Mouse (Mus musculus) forebrain, embryonic 15.5 days (tissue): ENCODE measurements around the gene Pou3f1. TPM values are rescaled to one million over a fixed set of nuclear protein-coding genes. Genes with fewer than 3 reads are reported as not detected.

ENCODE experiments used
- ATAC-seq: fragments of 200-750 bp; cut with Nextera tagmentation; replicated peaks from 2 replicates; pipeline ENCODE4 v1.8.0; 2017; ENCODE audit warnings: mild to moderate bottlenecking, moderate TSS enrichment, moderate library complexity
- H3K27ac ChIP-seq: fragments of 300-500 bp; sonication (generic); replicated peaks from 2 replicates; pipeline ENCODE4 v1.5.1; 2015; ENCODE audit warnings: mild to moderate bottlenecking, inconsistent platforms
- H3K27me3 ChIP-seq: fragments of 300-500 bp; sonication (generic); 2 replicates; pipeline ENCODE4 v1.6.1; 2015; ENCODE audit warnings: inconsistent platforms
- H3K36me3 ChIP-seq: fragments of 300-500 bp; sonication (generic); 2 replicates; pipeline ENCODE4 v1.6.1; 2015; ENCODE audit warnings: mild to moderate bottlenecking, inconsistent platforms
- H3K4me1 ChIP-seq: fragments of 300-500 bp; sonication (generic); 2 replicates; pipeline ENCODE4 v1.6.1; 2015; ENCODE audit warnings: inconsistent platforms
- H3K4me2 ChIP-seq: fragments of 300-500 bp; sonication (generic); replicated peaks from 2 replicates; pipeline ENCODE4 v1.6.1; 2015; ENCODE audit warnings: mild to moderate bottlenecking, inconsistent platforms
- H3K4me3 ChIP-seq: fragments of 300-500 bp; sonication (generic); 2 replicates; pipeline ENCODE4 v1.5.1; 2015; ENCODE audit warnings: mild to moderate bottlenecking, inconsistent platforms
- H3K9ac ChIP-seq: fragments of 300-500 bp; sonication (generic); replicated peaks from 2 replicates; pipeline ENCODE4 v1.6.1; 2015; ENCODE audit warnings: mild to moderate bottlenecking, inconsistent platforms
- H3K9me3 ChIP-seq: fragments of 300-500 bp; sonication (generic); 2 replicates; pipeline ENCODE4 v1.6.1; 2016; ENCODE audit warnings: inconsistent platforms
- WGBS: fragments of 180-500 bp; shearing (Covaris S2); methylation state at CpG from one replicate; pipeline ENCODE4 v1.1.7; 2015; ENCODE audit warnings: mixed read lengths; 5-methylcytosine and 5-hydroxymethylcytosine counted together
- polyA plus RNA-seq: library from polyadenylated mRNA; unstranded; fragments of >200 nt; fragmentation: Nextera tagmentation; extraction: Ambion mirVana; gene quantifications from 2 replicates; pipeline ENCODE4 v1.2.1, GENCODE M21; 2015

The Pou3f1 gene
- polyA plus RNA-seq, 1 experiment from 2014 or later, result 21.8 TPM

- Histone ChIP-seq H3K27me3 (no peaks in the 10 kb centered on the region), H3K9ac (no peak overlapping the region), H3K9me3 (no peaks in the 10 kb centered on the region), H3K4me1 (peaks cover 27% of the 10 kb centered on the region), H3K4me3 (no peak overlapping the region), H3K36me3 (no peaks in the 10 kb centered on the region), H3K27ac (no peak overlapping the region), H3K4me2 (no peak overlapping the region)
- ATAC-seq, result no peak; the same call in 1 of the 2 replicates
- WGBS, result 48% methylated on average over 1 of the region's 1 CpGs
Observed at GRCm38 (mm10) chr4:124626836-124627235, 29.8 kb upstream of the Pou3f1 start.

DNA sequence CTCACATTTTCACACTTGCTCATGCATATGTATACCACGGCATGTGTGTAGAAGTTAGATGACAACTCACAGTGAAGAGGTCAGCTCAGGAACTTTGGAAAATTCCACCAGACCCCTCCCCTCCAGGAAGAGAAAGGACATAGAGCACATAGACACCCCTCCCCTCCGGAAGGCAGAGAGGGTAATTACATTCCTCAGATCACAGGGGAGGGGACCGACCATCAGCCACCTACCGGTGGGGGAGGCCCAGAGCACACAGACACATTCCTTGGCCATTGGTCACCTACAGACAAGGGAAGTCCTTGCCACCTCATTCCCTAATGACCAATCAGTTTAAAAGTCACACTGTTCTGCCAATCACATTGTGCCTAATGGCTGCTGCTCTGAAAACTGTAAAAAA, 25.2 kb upstream of the Pou3f1 start:
- no peak for ATAC-seq
- no peak overlapping the region for H3K4me2 ChIP-seq
- no peaks in the 10 kb centered on the region for H3K27me3 ChIP-seq
- H3K27ac ChIP-seq, result no peak overlapping the region
- peaks cover 5% of the 10 kb centered on the region for H3K4me1 ChIP-seq
- no peak overlapping the region for H3K9ac ChIP-seq
- no peak overlapping the region for H3K4me3 ChIP-seq
- H3K9me3 ChIP-seq, result no peaks in the 10 kb centered on the region
- WGBS, result 69% methylated on average over 4 of the region's 4 CpGs
- H3K36me3 ChIP-seq, result no peaks in the 10 kb centered on the region

- Histone ChIP-seq H3K27me3 (no peaks in the 10 kb centered on the region), H3K4me2 (no peak overlapping the region), H3K4me1 (no peaks in the 10 kb centered on the region), H3K36me3 (no peaks in the 10 kb centered on the region), H3K9ac (no peak overlapping the region), H3K4me3 (no peak overlapping the region), H3K9me3 (no peaks in the 10 kb centered on the region), H3K27ac (no peak overlapping the region)
- 72% methylated on average over 10 of the region's 10 CpGs for WGBS
- ATAC-seq, result no peak
Observed at GRCm38 (mm10) chr4:124632856-124633255, 23.8 kb upstream of the Pou3f1 start.

DNA sequence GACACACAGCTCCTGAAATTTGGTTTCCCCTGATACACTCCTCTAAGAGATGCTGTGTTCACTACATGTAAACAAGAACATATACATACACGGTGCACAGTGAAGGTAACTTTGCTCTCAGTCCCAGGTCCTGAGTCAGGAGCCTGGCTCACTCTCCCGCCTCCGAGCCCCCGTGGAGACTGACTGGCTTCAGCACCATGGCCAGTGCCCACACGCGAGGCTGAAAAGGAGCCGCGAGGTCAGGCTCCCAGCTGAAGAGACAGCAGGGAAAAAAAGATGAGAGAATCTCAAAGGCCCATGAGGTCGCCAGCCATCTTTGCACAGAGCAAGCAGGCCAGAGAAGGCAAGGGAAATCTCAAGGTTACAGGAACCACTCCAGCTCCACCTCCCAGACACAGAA, 23.3 kb upstream of the Pou3f1 start:
- Histone ChIP-seq H3K4me3 (no peak overlapping the region), H3K4me1 (no peaks in the 10 kb centered on the region), H3K9ac (no peak overlapping the region), H3K27me3 (no peaks in the 10 kb centered on the region), H3K4me2 (no peak overlapping the region), H3K36me3 (no peaks in the 10 kb centered on the region), H3K27ac (no peak overlapping the region), H3K9me3 (no peaks in the 10 kb centered on the region)
- 5% methylated on average over 9 of the region's 9 CpGs for WGBS
- ATAC-seq, result no peak

DNA sequence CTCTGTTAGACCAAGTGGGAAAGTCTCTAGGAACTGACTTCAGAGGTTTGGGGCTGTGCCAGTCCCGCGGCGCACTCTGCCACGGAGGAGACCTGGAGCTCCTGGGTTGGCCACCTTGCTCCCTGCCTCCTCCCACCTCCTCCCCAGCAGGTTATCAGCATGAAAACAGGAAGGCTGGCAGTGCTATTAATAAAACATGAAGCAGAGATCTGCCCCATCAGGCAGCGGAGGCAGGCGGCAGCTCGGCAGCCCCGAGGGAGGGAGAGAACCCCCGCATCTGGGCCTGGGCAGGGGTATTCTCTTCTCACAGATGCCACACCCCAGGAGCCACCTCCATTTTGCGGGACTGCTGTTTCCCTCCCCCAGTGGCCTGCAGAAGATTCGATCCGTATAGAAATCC, 16.9 kb upstream of the Pou3f1 start:
- Histone ChIP-seq H3K4me2 (peak overlapping the region; percentile 8; the same call in 1 of the 2 replicates), H3K27me3 (peaks cover 2% of the 10 kb centered on the region; the same call in 1 of the 2 replicates), H3K36me3 (no peaks in the 10 kb centered on the region), H3K9me3 (no peaks in the 10 kb centered on the region), H3K9ac (no peak overlapping the region), H3K4me1 (peaks cover 8% of the 10 kb centered on the region), H3K27ac (no peak overlapping the region), H3K4me3 (no peak overlapping the region)
- 26% methylated on average over 12 of the region's 12 CpGs for WGBS
- ATAC-seq, result no peak

GRCm38 (mm10) chr4:124643859-124644258, 12.7 kb upstream of the Pou3f1 start:
- 95% methylated on average over 9 of the region's 9 CpGs for WGBS
- no peak overlapping the region for H3K27ac ChIP-seq

GRCm38 (mm10) chr4:124644974-124645433, 11.6 kb upstream of the Pou3f1 start:
- H3K27ac ChIP-seq, result no peak overlapping the region
- peaks cover 4% of the 10 kb centered on the region; the same call in 1 of the 2 replicates for H3K4me1 ChIP-seq
- WGBS, result 25% methylated on average over 3 of the region's 3 CpGs
- H3K36me3 ChIP-seq, result no peaks in the 10 kb centered on the region
- H3K27me3 ChIP-seq, result peaks cover 7% of the 10 kb centered on the region; the same call in 1 of the 2 replicates
- no peak overlapping the region for H3K4me3 ChIP-seq
- no peaks in the 10 kb centered on the region for H3K9me3 ChIP-seq
- H3K4me2 ChIP-seq, result no peak overlapping the region
- no peak for ATAC-seq
- no peak overlapping the region for H3K9ac ChIP-seq

More at GRCm38 (mm10) chr4:124643859-124644258, 12.7 kb upstream of the Pou3f1 start:
- H3K9me3 ChIP-seq, result no peaks in the 10 kb centered on the region
- peaks cover 2% of the 10 kb centered on the region; the same call in 1 of the 2 replicates for H3K27me3 ChIP-seq
- ATAC-seq, result no peak
- no peak overlapping the region for H3K4me2 ChIP-seq
- H3K9ac ChIP-seq, result no peak overlapping the region
- H3K36me3 ChIP-seq, result no peaks in the 10 kb centered on the region
- no peak overlapping the region for H3K4me3 ChIP-seq
- H3K4me1 ChIP-seq, result peaks cover 11% of the 10 kb centered on the region

GRCm38 (mm10) chr4:124646591-124646990, 10.0 kb upstream of the Pou3f1 start:
- WGBS, result 28% methylated on average over 8 of the region's 8 CpGs
- ATAC-seq, result no peak

GRCm38 (mm10) chr4:124647909-124648308, 8.7 kb upstream of the Pou3f1 start:
- Histone ChIP-seq H3K27ac (no peak overlapping the region), H3K4me1 (peaks cover 10% of the 10 kb centered on the region), H3K27me3 (peaks cover 4% of the 10 kb centered on the region; the same call in 1 of the 2 replicates), H3K4me2 (no peak overlapping the region), H3K4me3 (no peak overlapping the region), H3K36me3 (no peaks in the 10 kb centered on the region), H3K9ac (no peak overlapping the region), H3K9me3 (no peaks in the 10 kb centered on the region)
- no peak for ATAC-seq
- 35% methylated on average over 5 of the region's 5 CpGs for WGBS

More at GRCm38 (mm10) chr4:124646591-124646990, 10.0 kb upstream of the Pou3f1 start:
- Histone ChIP-seq H3K36me3 (no peaks in the 10 kb centered on the region), H3K4me2 (no peak overlapping the region), H3K27me3 (peaks cover 4% of the 10 kb centered on the region; the same call in 1 of the 2 replicates), H3K27ac (no peak overlapping the region), H3K4me3 (no peak overlapping the region), H3K4me1 (peaks cover 3% of the 10 kb centered on the region; the same call in 1 of the 2 replicates), H3K9me3 (no peaks in the 10 kb centered on the region), H3K9ac (no peak overlapping the region)

DNA sequence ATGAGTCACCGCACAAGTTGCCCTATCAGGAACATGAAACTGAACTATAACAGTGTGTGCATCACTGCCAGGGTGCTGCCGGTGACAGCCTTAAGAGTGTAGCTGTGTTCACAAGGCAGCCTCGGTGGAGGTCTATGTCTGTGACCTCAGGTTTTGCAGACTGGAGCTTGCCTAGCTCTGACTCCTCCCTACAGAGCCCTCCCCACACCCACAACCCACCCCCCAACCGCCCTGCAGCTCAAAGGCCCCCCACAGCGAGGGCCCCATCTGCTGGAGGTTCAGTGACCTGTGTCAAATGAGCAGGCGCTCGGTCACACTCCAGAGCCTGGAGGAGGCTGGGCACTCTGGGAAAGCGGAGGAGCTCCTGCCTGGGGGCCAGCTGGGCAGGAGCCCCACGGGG, 3.7 kb upstream of the Pou3f1 start:
- Histone ChIP-seq H3K27me3 (peaks cover 28% of the 10 kb centered on the region), H3K4me1 (peaks cover 30% of the 10 kb centered on the region), H3K36me3 (no peaks in the 10 kb centered on the region), H3K9ac (no peak overlapping the region), H3K27ac (no peak overlapping the region), H3K4me3 (no peak overlapping the region), H3K9me3 (no peaks in the 10 kb centered on the region), H3K4me2 (no peak overlapping the region)
- 4% methylated on average over 9 of the region's 9 CpGs for WGBS
- ATAC-seq, result no peak

- H3K27ac ChIP-seq, result peak overlapping the region; percentile 44
- H3K9me3 ChIP-seq, result no peaks in the 10 kb centered on the region
- peaks cover 62% of the 10 kb centered on the region for H3K4me1 ChIP-seq
- peak overlapping the region; percentile 60 for H3K9ac ChIP-seq
- H3K27me3 ChIP-seq, result peaks cover 46% of the 10 kb centered on the region
- peak overlapping the region; percentile 93 for H3K4me2 ChIP-seq
- peak; percentile 93 for ATAC-seq
- under 1% methylated on average over 87 of the region's 92 CpGs for WGBS
- H3K36me3 ChIP-seq, result no peaks in the 10 kb centered on the region
- H3K4me3 ChIP-seq, result peak overlapping the region; percentile 77
Observed at GRCm38 (mm10) chr4:124656854-124657650, 445 bp downstream of the Pou3f1 start.

- Histone ChIP-seq H3K4me1 (peaks cover 58% of the 10 kb centered on the region), H3K27ac (peak overlapping the region; percentile 69), H3K4me2 (peak overlapping the region; percentile 93), H3K9me3 (no peaks in the 10 kb centered on the region), H3K9ac (peak overlapping the region; percentile 60), H3K4me3 (peak overlapping the region; percentile 77), H3K36me3 (no peaks in the 10 kb centered on the region), H3K27me3 (peaks cover 53% of the 10 kb centered on the region)
- no peak; the same call in 1 of the 2 replicates for ATAC-seq
- WGBS, result under 1% methylated on average over 54 of the region's 61 CpGs
Observed at GRCm38 (mm10) chr4:124657781-124658180, 1.2 kb downstream of the Pou3f1 start.
